Mouse (Mus musculus): Measurements from ENCODE around the gene Med27. TPM values are rescaled to one million over a fixed set of nuclear protein-coding genes. Genes with fewer than 3 reads are reported as not detected.

Med27 gene
- polyA plus RNA-seq (2012; ENCODE audit: insufficient read depth, low replicate concordance) = 99.7 and 135 TPM in 2 replicates

- H3K27me3 ChIP-seq (replicated peaks) = peaks cover 7% of the 10 kb centered on the region
- peaks cover 19% of the 10 kb centered on the region for H3K4me1 ChIP-seq
- peak within 1 kb of the TSS; percentile 94 for H3K4me3 ChIP-seq (replicated peaks)
- TF ChIP-seq FLI1 (IDR thresholded peaks at IDR 0.05; ENCODE audit: low read length) (no peak), GATA1 (IDR thresholded peaks at IDR 0.05; ENCODE audit: borderline replicate concordance, low read length) (no peak)
- H3K36me3 ChIP-seq (replicated peaks; ENCODE audit: low read length) = peaks cover 28% of the 10 kb centered on the region
- H3K9me3 ChIP-seq = no peaks in the 10 kb centered on the region
Observed at GRCm38 (mm10) chr2:29346629-29347271, at the start of gene Med27. Med27 (plus strand) TSS chr2:29346819.

GRCm38 (mm10) chr2:29309966-29310365, 36.7 kb upstream of the Med27 start:
- Histone ChIP-seq H3K27me3 (replicated peaks) (peaks cover 10% of the 10 kb centered on the region), H3K4me1 (no peaks in the 10 kb centered on the region), H3K9me3 (no peaks in the 10 kb centered on the region; the same call in 1 of the 2 replicates), H3K4me3 (replicated peaks) (no peak overlapping the region), H3K36me3 (replicated peaks; ENCODE audit: low read length) (no peaks in the 10 kb centered on the region)
- TF ChIP-seq GATA1 (IDR thresholded peaks at IDR 0.05; ENCODE audit: borderline replicate concordance, low read length) = no peak
- TF ChIP-seq FLI1 (IDR thresholded peaks at IDR 0.05; ENCODE audit: low read length) = no peak

- Histone ChIP-seq H3K4me1 (no peaks in the 10 kb centered on the region), H3K4me3 (replicated peaks) (no peak overlapping the region), H3K9me3 (no peaks in the 10 kb centered on the region; the same call in 1 of the 2 replicates), H3K27me3 (replicated peaks) (peaks cover 12% of the 10 kb centered on the region), H3K36me3 (replicated peaks; ENCODE audit: low read length) (no peaks in the 10 kb centered on the region)
- no peak for TF ChIP-seq FLI1 (IDR thresholded peaks at IDR 0.05; ENCODE audit: low read length)
- TF ChIP-seq GATA1 (IDR thresholded peaks at IDR 0.05; ENCODE audit: borderline replicate concordance, low read length) = no peak
Observed at GRCm38 (mm10) chr2:29312058-29312457, 34.6 kb upstream of the Med27 start.

- Histone ChIP-seq H3K4me1 (no peaks in the 10 kb centered on the region), H3K4me3 (replicated peaks) (no peak overlapping the region), H3K36me3 (replicated peaks; ENCODE audit: low read length) (no peaks in the 10 kb centered on the region), H3K9me3 (no peaks in the 10 kb centered on the region), H3K27me3 (replicated peaks) (peaks cover 42% of the 10 kb centered on the region)
- TF ChIP-seq FLI1 (IDR thresholded peaks at IDR 0.05; ENCODE audit: low read length) (no peak), GATA1 (IDR thresholded peaks at IDR 0.05; ENCODE audit: borderline replicate concordance, low read length) (no peak)
Observed at GRCm38 (mm10) chr2:29317906-29318470, 28.6 kb upstream of the Med27 start.

GRCm38 (mm10) chr2:29318596-29318995, 28.0 kb upstream of the Med27 start:
- no peak overlapping the region for H3K4me3 ChIP-seq (replicated peaks)
- no peaks in the 10 kb centered on the region for H3K36me3 ChIP-seq (replicated peaks; ENCODE audit: low read length)
- no peak for TF ChIP-seq GATA1 (IDR thresholded peaks at IDR 0.05; ENCODE audit: borderline replicate concordance, low read length)
- TF ChIP-seq FLI1 (IDR thresholded peaks at IDR 0.05; ENCODE audit: low read length) = no peak
- peaks cover 44% of the 10 kb centered on the region for H3K27me3 ChIP-seq (replicated peaks)
- H3K9me3 ChIP-seq = no peaks in the 10 kb centered on the region
- no peaks in the 10 kb centered on the region for H3K4me1 ChIP-seq

- Histone ChIP-seq H3K27me3 (replicated peaks) (peaks cover 38% of the 10 kb centered on the region), H3K36me3 (replicated peaks; ENCODE audit: low read length) (no peaks in the 10 kb centered on the region), H3K4me1 (no peaks in the 10 kb centered on the region), H3K4me3 (replicated peaks) (no peak overlapping the region), H3K9me3 (no peaks in the 10 kb centered on the region)
- no peak for TF ChIP-seq GATA1 (IDR thresholded peaks at IDR 0.05; ENCODE audit: borderline replicate concordance, low read length)
Observed at GRCm38 (mm10) chr2:29320229-29320751, 26.3 kb upstream of the Med27 start.

- Histone ChIP-seq H3K4me3 (replicated peaks) (no peak overlapping the region), H3K36me3 (replicated peaks; ENCODE audit: low read length) (no peaks in the 10 kb centered on the region), H3K27me3 (replicated peaks) (peaks cover 38% of the 10 kb centered on the region), H3K9me3 (no peaks in the 10 kb centered on the region), H3K4me1 (no peaks in the 10 kb centered on the region)
- TF ChIP-seq FLI1 (IDR thresholded peaks at IDR 0.05; ENCODE audit: low read length) = no peak
- TF ChIP-seq GATA1 (IDR thresholded peaks at IDR 0.05; ENCODE audit: borderline replicate concordance, low read length) = no peak
Observed at GRCm38 (mm10) chr2:29320780-29321179, 25.8 kb upstream of the Med27 start.

GRCm38 (mm10) chr2:29324456-29324855, 22.2 kb upstream of the Med27 start:
- H3K4me3 ChIP-seq (replicated peaks) = no peak overlapping the region

GRCm38 (mm10) chr2:29330471-29330870, 16.1 kb upstream of the Med27 start:
- no peak for TF ChIP-seq FLI1 (IDR thresholded peaks at IDR 0.05; ENCODE audit: low read length)
- no peak for TF ChIP-seq GATA1 (IDR thresholded peaks at IDR 0.05; ENCODE audit: borderline replicate concordance, low read length)
- Histone ChIP-seq H3K36me3 (replicated peaks; ENCODE audit: low read length) (no peaks in the 10 kb centered on the region), H3K9me3 (peaks cover 12% of the 10 kb centered on the region; the same call in 1 of the 2 replicates), H3K4me3 (replicated peaks) (no peak overlapping the region), H3K27me3 (replicated peaks) (peaks cover 24% of the 10 kb centered on the region), H3K4me1 (no peaks in the 10 kb centered on the region)

More at GRCm38 (mm10) chr2:29324456-29324855, 22.2 kb upstream of the Med27 start:
- Histone ChIP-seq H3K9me3 (no peaks in the 10 kb centered on the region), H3K36me3 (replicated peaks; ENCODE audit: low read length) (no peaks in the 10 kb centered on the region), H3K4me1 (no peaks in the 10 kb centered on the region), H3K27me3 (replicated peaks) (peaks cover 40% of the 10 kb centered on the region)
- no peak for TF ChIP-seq GATA1 (IDR thresholded peaks at IDR 0.05; ENCODE audit: borderline replicate concordance, low read length)
- TF ChIP-seq FLI1 (IDR thresholded peaks at IDR 0.05; ENCODE audit: low read length) = no peak

GRCm38 (mm10) chr2:29338396-29338795, 8.2 kb upstream of the Med27 start:
- Histone ChIP-seq H3K36me3 (replicated peaks; ENCODE audit: low read length) (no peaks in the 10 kb centered on the region), H3K4me1 (no peaks in the 10 kb centered on the region), H3K9me3 (peaks cover 5% of the 10 kb centered on the region; the same call in 1 of the 2 replicates), H3K4me3 (replicated peaks) (no peak overlapping the region), H3K27me3 (replicated peaks) (peaks cover 29% of the 10 kb centered on the region)
- no peak for TF ChIP-seq GATA1 (IDR thresholded peaks at IDR 0.05; ENCODE audit: borderline replicate concordance, low read length)
- TF ChIP-seq FLI1 (IDR thresholded peaks at IDR 0.05; ENCODE audit: low read length) = no peak
